Mouse (Mus musculus): Measurements from ENCODE around the gene Cpeb3.

- TF ChIP-seq POLR2A (IDR thresholded peaks at IDR 0.05; ENCODE audit: borderline replicate concordance, low read depth, low read length) (no peak), CTCF (IDR thresholded peaks at IDR 0.05; ENCODE audit: low read depth, low read length) (no peak)
Observed at GRCm38 (mm10) chr19:37009878-37010281, 198.5 kb downstream of the Cpeb3 start.

All from bone marrow macrophage, adult 2 months (primary cell).